Mouse (Mus musculus) hindbrain, embryonic 12.5 days (tissue): ENCODE measurements around the gene Sos1. TPM values are rescaled to one million over a fixed set of nuclear protein-coding genes. Genes with fewer than 3 reads are reported as not detected.

Source experiments
- ATAC-seq: fragments of 200-750 bp; cut with Nextera tagmentation; 2 replicates; pipeline ENCODE4 v1.8.0; 2017; ENCODE audit warnings: moderate TSS enrichment; ENCODE audit not compliant: low FRiP score
- H3K27ac ChIP-seq: fragments of 300-500 bp; sonication (generic); 2 replicates; pipeline ENCODE4 v1.5.1; 2016; ENCODE audit warnings: mild to moderate bottlenecking
- H3K27me3 ChIP-seq: fragments of 300-500 bp; sonication (generic); 2 replicates; pipeline ENCODE4 v1.6.1; 2016; ENCODE audit warnings: mild to moderate bottlenecking
- H3K36me3 ChIP-seq: fragments of 300-500 bp; sonication (generic); 2 replicates; pipeline ENCODE4 v1.6.1; 2016; ENCODE audit warnings: mild to moderate bottlenecking
- H3K4me1 ChIP-seq: fragments of 300-500 bp; sonication (generic); 2 replicates; pipeline ENCODE4 v1.6.1; 2016
- H3K4me2 ChIP-seq: fragments of 300-500 bp; sonication (generic); replicated peaks from 2 replicates; pipeline ENCODE4 v1.6.1; 2016; ENCODE audit warnings: mild to moderate bottlenecking
- H3K4me3 ChIP-seq: fragments of 300-500 bp; sonication (generic); 2 replicates; pipeline ENCODE4 v1.5.1; 2016; ENCODE audit warnings: mild to moderate bottlenecking
- H3K9ac ChIP-seq: fragments of 300-500 bp; sonication (generic); 2 replicates; pipeline ENCODE4 v1.6.1; 2016; ENCODE audit warnings: mild to moderate bottlenecking, moderate library complexity
- H3K9me3 ChIP-seq: fragments of 300-500 bp; sonication (generic); replicated peaks from 2 replicates; pipeline ENCODE4 v1.6.1; 2016; ENCODE audit warnings: mild to moderate bottlenecking
- WGBS: fragments of 180-500 bp; shearing (Covaris S2); methylation state at CpG from one replicate; pipeline ENCODE4 v1.1.7; 2016; 5-methylcytosine and 5-hydroxymethylcytosine counted together
- polyA plus RNA-seq: library from polyadenylated mRNA; unstranded; fragments of >200 nt; fragmentation: Nextera tagmentation; extraction: Ambion mirVana; gene quantifications from 2 replicates; pipeline ENCODE4 v1.2.1, GENCODE M21; 2016

Gene Sos1
- polyA plus RNA-seq, 1 experiment from 2014 or later, result 10.2 TPM

DNA sequence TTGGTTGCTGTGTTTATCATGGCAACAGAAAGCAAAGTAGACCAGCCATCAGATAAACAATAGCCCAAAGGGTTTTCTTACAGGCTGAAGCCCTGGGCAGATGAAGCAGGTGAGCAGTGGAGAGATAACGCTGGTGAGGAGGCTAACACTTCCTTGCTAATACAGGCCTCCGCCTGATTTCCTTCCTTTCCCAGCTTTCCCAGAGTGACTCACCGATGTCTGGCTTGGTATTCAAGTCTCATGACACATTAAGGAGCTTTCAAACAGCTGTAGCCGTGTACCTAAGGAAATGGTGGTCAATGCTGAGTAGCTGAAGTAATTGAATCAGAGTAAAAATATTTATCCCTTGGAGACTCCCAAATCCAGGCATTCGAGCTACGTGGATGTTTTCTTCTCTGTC is 25.5 kb upstream of the Sos1 start:
- Histone ChIP-seq H3K9me3 (no peaks in the 10 kb centered on the region), H3K27me3 (no peaks in the 10 kb centered on the region), H3K27ac (no peak overlapping the region), H3K4me1 (no peaks in the 10 kb centered on the region), H3K4me3 (no peak overlapping the region), H3K9ac (no peak overlapping the region), H3K36me3 (no peaks in the 10 kb centered on the region), H3K4me2 (no peak overlapping the region)
- 89% methylated on average over 6 of the region's 6 CpGs for WGBS
- no peak for ATAC-seq

DNA sequence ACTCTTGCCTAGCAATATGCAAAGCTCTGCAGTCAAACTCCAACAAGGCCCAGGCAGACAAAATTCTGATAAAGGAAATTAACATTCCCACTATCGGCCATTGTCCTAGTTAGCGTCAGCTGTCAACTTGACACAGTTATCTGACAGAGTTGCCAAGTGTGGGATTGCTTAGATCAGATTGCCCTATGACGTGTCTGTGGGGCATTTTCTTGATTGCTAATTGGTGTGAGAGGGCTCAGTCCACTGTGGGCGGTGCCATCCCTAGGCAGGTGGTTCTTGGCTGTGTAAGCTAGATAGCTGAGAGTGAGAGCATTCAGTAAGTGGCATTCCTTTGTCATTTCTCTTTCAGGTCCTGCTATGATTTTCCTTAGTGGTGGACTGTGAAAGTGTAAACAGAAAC is 25.1 kb upstream of the Sos1 start:
- no peaks in the 10 kb centered on the region for H3K9me3 ChIP-seq
- H3K9ac ChIP-seq, result no peak overlapping the region
- H3K4me1 ChIP-seq, result no peaks in the 10 kb centered on the region
- 82% methylated on average over 4 of the region's 4 CpGs for WGBS
- H3K27ac ChIP-seq, result no peak overlapping the region
- no peak for ATAC-seq
- no peak overlapping the region for H3K4me3 ChIP-seq
- no peaks in the 10 kb centered on the region for H3K36me3 ChIP-seq
- H3K27me3 ChIP-seq, result no peaks in the 10 kb centered on the region
- H3K4me2 ChIP-seq, result no peak overlapping the region

DNA sequence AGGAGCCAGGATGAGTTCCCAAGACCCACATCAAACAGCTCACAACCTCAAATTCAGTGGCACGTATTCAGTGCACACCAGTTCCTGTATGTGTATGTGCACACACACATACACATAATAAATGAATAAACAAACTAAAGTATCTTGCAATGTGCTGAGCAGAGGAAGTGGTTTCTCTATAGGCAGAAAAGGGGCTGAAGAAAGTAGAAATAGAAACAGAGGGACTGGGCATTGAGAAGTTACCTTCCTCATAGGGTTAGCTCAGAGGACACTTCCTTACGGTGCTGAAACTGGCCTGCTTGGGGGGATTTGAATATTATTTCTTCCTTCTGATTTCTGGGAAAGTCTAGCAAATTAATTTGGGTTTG is 21.5 kb upstream of the Sos1 start:
- H3K36me3 ChIP-seq, result no peaks in the 10 kb centered on the region
- H3K9ac ChIP-seq, result no peak overlapping the region
- no peak overlapping the region for H3K27ac ChIP-seq
- H3K27me3 ChIP-seq, result peaks cover 2% of the 10 kb centered on the region; the same call in 1 of the 2 replicates
- no peaks in the 10 kb centered on the region for H3K9me3 ChIP-seq
- no peak for ATAC-seq
- H3K4me3 ChIP-seq, result no peak overlapping the region
- WGBS, result 80% methylated on average over 2 of the region's 2 CpGs
- no peaks in the 10 kb centered on the region for H3K4me1 ChIP-seq
- no peak overlapping the region for H3K4me2 ChIP-seq

- Histone ChIP-seq H3K4me1 (no peaks in the 10 kb centered on the region), H3K27ac (no peak overlapping the region), H3K36me3 (no peaks in the 10 kb centered on the region), H3K9me3 (no peaks in the 10 kb centered on the region), H3K27me3 (peaks cover 2% of the 10 kb centered on the region; the same call in 1 of the 2 replicates), H3K9ac (no peak overlapping the region), H3K4me2 (no peak overlapping the region), H3K4me3 (no peak overlapping the region)
- ATAC-seq, result no peak
- 75% methylated on average over 5 of the region's 5 CpGs for WGBS
These were observed 21.0 kb upstream of the Sos1 start for GRCm38 (mm10) chr17:80501037-80501804.

GRCm38 (mm10) chr17:80500025-80500424 is 19.8 kb upstream of the Sos1 start:
- H3K9ac ChIP-seq, result no peak overlapping the region
- no peak overlapping the region for H3K27ac ChIP-seq
- H3K9me3 ChIP-seq, result no peaks in the 10 kb centered on the region
- no peak overlapping the region for H3K4me3 ChIP-seq
- H3K27me3 ChIP-seq, result peaks cover 2% of the 10 kb centered on the region; the same call in 1 of the 2 replicates
- ATAC-seq, result no peak
- WGBS, result 81% methylated on average over 4 of the region's 4 CpGs
- no peaks in the 10 kb centered on the region for H3K4me1 ChIP-seq
- H3K4me2 ChIP-seq, result no peak overlapping the region
- no peaks in the 10 kb centered on the region for H3K36me3 ChIP-seq

- Histone ChIP-seq H3K9me3 (no peaks in the 10 kb centered on the region), H3K9ac (no peak overlapping the region), H3K27ac (no peak overlapping the region), H3K4me2 (no peak overlapping the region), H3K27me3 (peaks cover 2% of the 10 kb centered on the region; the same call in 1 of the 2 replicates), H3K4me1 (no peaks in the 10 kb centered on the region), H3K36me3 (no peaks in the 10 kb centered on the region), H3K4me3 (no peak overlapping the region)
- no peak for ATAC-seq
- WGBS, result 65% methylated on average over 11 of the region's 11 CpGs
These were observed 18.5 kb upstream of the Sos1 start for GRCm38 (mm10) chr17:80498600-80499268.

GRCm38 (mm10) chr17:80497183-80497601 is 16.9 kb upstream of the Sos1 start:
- no peaks in the 10 kb centered on the region for H3K4me1 ChIP-seq
- H3K4me2 ChIP-seq, result no peak overlapping the region
- H3K27ac ChIP-seq, result no peak overlapping the region
- H3K9me3 ChIP-seq, result no peaks in the 10 kb centered on the region
- H3K36me3 ChIP-seq, result no peaks in the 10 kb centered on the region
- H3K27me3 ChIP-seq, result peaks cover 2% of the 10 kb centered on the region; the same call in 1 of the 2 replicates
- no peak for ATAC-seq
- 45% methylated on average over 9 of the region's 9 CpGs for WGBS
- H3K9ac ChIP-seq, result no peak overlapping the region
- no peak overlapping the region for H3K4me3 ChIP-seq

- no peaks in the 10 kb centered on the region for H3K9me3 ChIP-seq
- no peaks in the 10 kb centered on the region for H3K36me3 ChIP-seq
- no peaks in the 10 kb centered on the region for H3K4me1 ChIP-seq
- no peak overlapping the region for H3K9ac ChIP-seq
- no peak overlapping the region for H3K4me3 ChIP-seq
- no peak overlapping the region for H3K4me2 ChIP-seq
- ATAC-seq, result no peak
- 89% methylated on average over 8 of the region's 8 CpGs for WGBS
- H3K27ac ChIP-seq, result no peak overlapping the region
- peaks cover 2% of the 10 kb centered on the region; the same call in 1 of the 2 replicates for H3K27me3 ChIP-seq
These were observed 16.4 kb upstream of the Sos1 start for GRCm38 (mm10) chr17:80496607-80497170.

- no peaks in the 10 kb centered on the region for H3K4me1 ChIP-seq
- no peak overlapping the region for H3K27ac ChIP-seq
- H3K36me3 ChIP-seq, result no peaks in the 10 kb centered on the region
- no peak overlapping the region for H3K4me2 ChIP-seq
- H3K9ac ChIP-seq, result no peak overlapping the region
- H3K27me3 ChIP-seq, result peaks cover 2% of the 10 kb centered on the region; the same call in 1 of the 2 replicates
- no peak for ATAC-seq
- WGBS, result 82% methylated on average over 6 of the region's 6 CpGs
- no peaks in the 10 kb centered on the region for H3K9me3 ChIP-seq
- no peak overlapping the region for H3K4me3 ChIP-seq
These were observed 15.9 kb upstream of the Sos1 start for GRCm38 (mm10) chr17:80496185-80496584.

GRCm38 (mm10) chr17:80493891-80494290 is 13.6 kb upstream of the Sos1 start:
- ATAC-seq, result no peak

DNA sequence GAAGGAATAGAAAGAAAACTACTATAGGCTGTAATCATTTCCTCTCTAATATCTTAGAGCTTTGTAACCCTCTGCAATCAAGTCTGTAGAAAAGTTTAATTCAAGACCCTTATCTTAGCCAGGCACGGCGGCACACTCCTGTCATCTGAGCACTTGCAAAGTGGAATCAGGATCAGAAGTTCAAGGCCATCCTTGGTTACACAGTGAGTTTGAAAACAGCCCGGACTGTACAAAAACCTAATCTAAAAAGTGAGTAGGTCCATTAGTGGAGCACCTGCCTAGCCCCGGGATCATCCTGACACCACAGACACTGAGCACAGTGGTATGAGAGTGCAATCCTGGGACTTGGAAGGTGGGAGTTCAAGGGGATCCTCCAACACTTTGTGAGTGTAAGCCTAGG is 12.6 kb upstream of the Sos1 start:
- H3K4me3 ChIP-seq, result no peak overlapping the region
- H3K4me1 ChIP-seq, result no peaks in the 10 kb centered on the region
- ATAC-seq, result no peak
- H3K9me3 ChIP-seq, result no peaks in the 10 kb centered on the region
- no peak overlapping the region for H3K4me2 ChIP-seq
- no peak overlapping the region for H3K9ac ChIP-seq
- H3K27ac ChIP-seq, result no peak overlapping the region
- no peaks in the 10 kb centered on the region for H3K36me3 ChIP-seq
- no peaks in the 10 kb centered on the region for H3K27me3 ChIP-seq
- WGBS, result 91% methylated on average over 4 of the region's 4 CpGs

More at GRCm38 (mm10) chr17:80493891-80494290, 13.6 kb upstream of the Sos1 start:
- Histone ChIP-seq H3K27me3 (peaks cover 1% of the 10 kb centered on the region; the same call in 1 of the 2 replicates), H3K4me2 (no peak overlapping the region), H3K36me3 (no peaks in the 10 kb centered on the region), H3K9ac (no peak overlapping the region), H3K4me3 (no peak overlapping the region), H3K9me3 (no peaks in the 10 kb centered on the region), H3K27ac (no peak overlapping the region), H3K4me1 (no peaks in the 10 kb centered on the region)
- 82% methylated on average over 1 of the region's 1 CpGs for WGBS

DNA sequence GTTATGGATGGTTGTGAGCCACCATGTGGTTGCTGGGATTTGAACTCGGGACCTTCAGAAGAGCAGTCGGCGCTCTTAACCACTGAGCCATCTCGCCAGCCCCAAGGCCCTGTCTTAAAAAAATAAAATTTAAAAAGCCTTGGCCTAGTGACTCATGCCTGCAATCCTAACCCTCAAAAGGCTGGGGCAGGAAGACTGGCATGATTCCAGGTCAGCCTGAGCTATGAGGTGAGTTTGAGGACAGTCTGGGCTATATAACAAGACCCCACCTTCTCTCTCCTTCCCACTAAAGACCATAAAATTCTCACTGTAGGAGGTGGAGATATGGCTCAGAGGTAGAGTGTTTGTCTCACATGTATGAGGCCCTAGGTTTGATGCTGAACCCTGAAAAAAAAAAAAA is 12.0 kb upstream of the Sos1 start:
- Histone ChIP-seq H3K4me2 (no peak overlapping the region), H3K4me1 (no peaks in the 10 kb centered on the region), H3K27me3 (no peaks in the 10 kb centered on the region), H3K9me3 (no peaks in the 10 kb centered on the region), H3K36me3 (no peaks in the 10 kb centered on the region), H3K27ac (no peak overlapping the region), H3K4me3 (no peak overlapping the region), H3K9ac (no peak overlapping the region)
- WGBS, result 93% methylated on average over 4 of the region's 4 CpGs
- no peak for ATAC-seq
